Mouse (Mus musculus) testis, adult 2 months (tissue): Measurements from ENCODE around the gene Gnat3.

Source experiments
- CTCF ChIP-seq: fragments of 200-500 bp; IDR thresholded peaks from 2 replicates; pipeline ENCODE4 v1.5.1; 2012; ENCODE audit warnings: low read depth, mild to moderate bottlenecking, inconsistent platforms, low read length, moderate library complexity; ENCODE audit not compliant: control insufficient read depth, insufficient read depth, insufficient replicate concordance
- POLR2A ChIP-seq: fragments of 200-500 bp; IDR thresholded peaks from 2 replicates; pipeline ENCODE4 v1.6.1; 2012; ENCODE audit warnings: low read depth, mild to moderate bottlenecking, inconsistent platforms, low read length, moderate library complexity; ENCODE audit not compliant: control insufficient read depth

GRCm38 (mm10) chr5:17924085-17924518 is 38.2 kb upstream of the Gnat3 start:
- TF ChIP-seq CTCF = no peak
- no peak for TF ChIP-seq POLR2A
